Mouse (Mus musculus) embryonic facial prominence, embryonic 12.5 days (tissue): ENCODE data around the gene Sec63. TPM values are rescaled to one million over a fixed set of nuclear protein-coding genes. Genes with fewer than 3 reads are reported as not detected.

ENCODE experiments used
- ATAC-seq: fragments of 200-750 bp; cut with Nextera tagmentation; 2 replicates; pipeline ENCODE4 v1.8.0; 2017; ENCODE audit not compliant: insufficient number of reproducible peaks, insufficient read depth, low FRiP score, low TSS enrichment
- H3K27ac ChIP-seq: fragments of 300-500 bp; sonication (generic); 2 replicates; pipeline ENCODE4 v1.5.1; 2016; ENCODE audit warnings: mild to moderate bottlenecking
- H3K27me3 ChIP-seq: fragments of 300-500 bp; sonication (generic); 2 replicates; pipeline ENCODE4 v1.6.1; 2016; ENCODE audit warnings: mild to moderate bottlenecking, moderate library complexity
- H3K36me3 ChIP-seq: fragments of 300-500 bp; sonication (generic); 2 replicates; pipeline ENCODE4 v1.6.1; 2016; ENCODE audit warnings: mild to moderate bottlenecking
- H3K4me1 ChIP-seq: fragments of 300-500 bp; sonication (generic); 2 replicates; pipeline ENCODE4 v1.6.1; 2016
- H3K4me2 ChIP-seq: fragments of 300-500 bp; sonication (generic); replicated peaks from 2 replicates; pipeline ENCODE4 v1.6.1; 2016; ENCODE audit warnings: mild to moderate bottlenecking, moderate library complexity
- H3K4me3 ChIP-seq: fragments of 300-500 bp; sonication (generic); 2 replicates; pipeline ENCODE4 v1.5.1; 2016; ENCODE audit warnings: mild to moderate bottlenecking
- H3K9ac ChIP-seq: fragments of 300-500 bp; sonication (generic); 2 replicates; pipeline ENCODE4 v1.6.1; 2016; ENCODE audit warnings: mild to moderate bottlenecking, moderate library complexity
- H3K9me3 ChIP-seq: fragments of 300-500 bp; sonication (generic); 2 replicates; pipeline ENCODE4 v1.6.1; 2016; ENCODE audit warnings: mild to moderate bottlenecking, moderate library complexity
- WGBS: fragments of 180-500 bp; shearing (Covaris S2); methylation state at CpG from one replicate; pipeline ENCODE4 v1.1.7; 2016; 5-methylcytosine and 5-hydroxymethylcytosine counted together
- polyA plus RNA-seq: library from polyadenylated mRNA; unstranded; fragments of >200 nt; fragmentation: Nextera tagmentation; extraction: Ambion mirVana; gene quantifications from 2 replicates; pipeline ENCODE4 v1.2.1, GENCODE M21; 2016

The Sec63 gene
- polyA plus RNA-seq, 1 experiment from 2014 or later: 30.8 TPM

DNA sequence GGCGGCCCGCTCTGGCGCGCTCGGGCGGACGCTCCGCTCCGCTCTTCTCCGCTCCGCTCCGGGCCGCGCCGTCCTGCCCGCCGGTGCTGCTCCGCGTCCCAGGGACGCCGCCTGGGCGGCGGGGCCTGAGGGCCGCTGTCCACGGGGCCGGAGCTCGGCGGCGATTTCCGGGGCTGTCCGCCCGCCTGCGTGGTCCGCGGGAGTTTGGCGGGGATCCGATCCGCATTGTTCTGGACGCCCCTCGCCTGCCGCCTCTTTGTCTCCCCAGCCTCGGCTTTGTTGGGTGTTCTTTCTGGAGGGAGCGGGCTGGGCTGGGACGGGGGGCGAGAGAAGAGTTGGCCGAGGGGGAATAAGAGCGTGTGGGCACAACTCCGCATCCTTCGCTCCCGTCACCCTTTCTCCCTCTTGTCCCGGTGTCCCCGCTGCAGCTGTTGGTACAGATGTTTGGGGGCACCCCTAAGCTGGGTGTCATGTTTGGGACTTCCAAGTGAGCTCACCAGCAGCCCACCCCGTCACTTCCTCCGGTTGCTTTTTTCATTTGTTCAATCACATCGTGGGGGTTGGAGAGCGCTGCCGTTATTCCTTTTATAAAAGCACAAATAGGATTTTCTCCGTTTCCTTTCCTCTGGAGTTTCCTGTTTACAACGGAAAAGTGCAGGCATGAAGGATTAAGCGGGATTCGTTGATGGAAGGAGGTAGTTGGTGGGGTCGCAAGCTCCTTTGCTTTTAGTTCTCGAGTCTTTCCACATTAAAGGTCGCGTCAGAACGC, 789 bp downstream of the Sec63 start:
- Histone ChIP-seq H3K9ac (peak overlapping the region; percentile 95), H3K4me3 (peak overlapping the region; percentile 93), H3K27ac (peak overlapping the region; percentile 95), H3K27me3 (no peaks in the 10 kb centered on the region), H3K4me2 (peak overlapping the region; percentile 73), H3K4me1 (peaks cover 18% of the 10 kb centered on the region), H3K9me3 (no peaks in the 10 kb centered on the region), H3K36me3 (no peaks in the 10 kb centered on the region)
- ATAC-seq: peak; percentile 78
- WGBS: 1% methylated on average over 66 of the region's 66 CpGs

DNA sequence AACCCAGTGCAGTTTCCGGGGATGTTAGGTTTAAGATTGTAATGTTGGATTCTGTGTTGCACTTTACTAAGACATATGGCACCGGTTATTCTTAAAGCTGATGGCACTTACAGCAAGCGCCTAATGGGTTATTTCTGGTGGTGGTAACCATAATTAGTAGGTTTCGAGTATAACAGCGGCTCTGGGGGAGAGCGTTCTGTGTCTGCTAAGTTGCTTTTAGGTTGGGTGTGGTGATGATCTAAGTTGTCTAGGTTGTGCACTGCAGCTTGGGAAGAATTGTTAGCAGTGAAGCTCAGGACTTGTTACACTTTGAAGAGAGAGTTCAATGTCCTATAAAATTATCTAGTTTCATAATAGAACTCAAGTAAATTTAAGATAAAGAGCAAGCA, 1.4 kb downstream of the Sec63 start:
- peak overlapping the region; percentile 95 for H3K27ac ChIP-seq
- H3K27me3 ChIP-seq: no peaks in the 10 kb centered on the region
- H3K36me3 ChIP-seq: no peaks in the 10 kb centered on the region
- peaks cover 18% of the 10 kb centered on the region for H3K4me1 ChIP-seq
- H3K9me3 ChIP-seq: no peaks in the 10 kb centered on the region
- peak overlapping the region; percentile 73 for H3K4me2 ChIP-seq
- H3K9ac ChIP-seq: peak overlapping the region; percentile 95
- 1% methylated on average over 6 of the region's 6 CpGs for WGBS
- peak overlapping the region; percentile 93 for H3K4me3 ChIP-seq
- no peak for ATAC-seq

DNA sequence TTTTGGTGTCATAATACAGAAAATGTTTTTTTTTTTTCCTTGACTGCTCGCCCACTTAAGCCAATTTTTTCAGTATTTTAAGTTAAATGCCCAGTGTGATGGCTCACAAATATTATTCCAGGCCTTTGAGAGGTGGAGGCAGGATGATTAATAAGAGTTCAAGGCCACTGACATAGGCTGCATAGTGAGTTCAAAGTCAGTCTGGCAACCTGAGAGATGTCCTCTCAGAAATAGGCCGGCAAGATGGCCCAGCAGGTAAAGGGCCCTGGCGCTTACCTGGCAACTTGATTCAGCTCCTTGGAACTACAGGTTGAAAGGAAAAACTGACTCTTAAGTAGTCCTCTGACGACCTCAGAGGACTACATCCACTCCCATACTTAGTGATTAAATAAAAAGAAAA, 1.9 kb downstream of the Sec63 start:
- WGBS: 46% methylated on average over 4 of the region's 4 CpGs
- peak overlapping the region; percentile 93 for H3K4me3 ChIP-seq
- H3K9me3 ChIP-seq: no peaks in the 10 kb centered on the region
- H3K9ac ChIP-seq: no peak overlapping the region
- no peaks in the 10 kb centered on the region for H3K36me3 ChIP-seq
- H3K4me1 ChIP-seq: peaks cover 18% of the 10 kb centered on the region
- peak overlapping the region; percentile 73 for H3K4me2 ChIP-seq
- H3K27ac ChIP-seq: no peak overlapping the region
- no peak for ATAC-seq
- H3K27me3 ChIP-seq: no peaks in the 10 kb centered on the region

DNA sequence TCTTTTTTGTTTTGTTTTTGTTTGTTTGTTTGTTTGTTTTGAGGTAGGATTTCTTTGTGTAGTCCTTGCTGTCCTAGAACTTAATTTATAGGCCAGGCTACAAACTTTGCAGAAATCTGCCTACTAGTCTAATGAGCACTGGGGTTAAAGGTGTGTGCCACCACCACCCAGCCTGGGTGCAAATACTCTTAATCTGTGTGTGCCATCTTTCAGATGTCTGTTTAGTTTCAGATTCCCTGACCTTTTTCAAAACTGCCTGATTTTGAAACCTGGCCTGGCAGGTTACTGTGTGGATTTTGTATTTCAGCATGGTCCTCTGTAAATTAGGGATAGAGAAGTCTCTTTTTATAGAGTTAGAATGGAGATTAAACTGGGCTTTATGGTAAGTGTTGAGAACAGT, 4.0 kb downstream of the Sec63 start:
- no peak for ATAC-seq
- H3K4me1 ChIP-seq: peaks cover 18% of the 10 kb centered on the region
- no peak overlapping the region for H3K4me3 ChIP-seq

DNA sequence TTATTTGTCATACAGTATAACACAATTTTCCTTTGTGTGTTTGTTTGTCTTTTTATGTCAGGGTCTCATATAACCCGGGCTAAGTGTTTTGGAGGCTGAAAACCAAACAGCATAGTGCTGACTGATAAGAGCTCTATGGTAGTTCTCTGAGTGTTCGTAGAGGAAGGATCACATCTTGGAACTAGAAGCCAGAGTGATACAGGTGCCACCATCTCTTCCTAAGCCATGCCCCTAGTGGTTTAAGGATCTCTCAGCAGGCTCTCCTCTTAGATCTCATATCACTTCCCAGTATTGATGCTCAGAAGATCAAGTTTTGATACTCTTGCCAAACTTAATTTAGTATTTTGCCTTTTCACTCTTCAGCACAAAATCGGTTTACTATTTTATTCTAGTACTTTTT, 14.2 kb downstream of the Sec63 start:
- Histone ChIP-seq H3K4me2 (no peak overlapping the region), H3K4me3 (no peak overlapping the region), H3K27ac (no peak overlapping the region), H3K4me1 (no peaks in the 10 kb centered on the region), H3K9ac (no peak overlapping the region), H3K9me3 (no peaks in the 10 kb centered on the region), H3K27me3 (no peaks in the 10 kb centered on the region), H3K36me3 (no peaks in the 10 kb centered on the region)
- ATAC-seq: no peak
- WGBS: 90% methylated on average over 3 of the region's 3 CpGs

More for the DNA sequence above, 4.0 kb downstream of the Sec63 start:
- no peak overlapping the region for H3K27ac ChIP-seq
- H3K9ac ChIP-seq: no peak overlapping the region
- H3K9me3 ChIP-seq: no peaks in the 10 kb centered on the region
- no peak overlapping the region for H3K4me2 ChIP-seq
- no peaks in the 10 kb centered on the region for H3K36me3 ChIP-seq
- no peaks in the 10 kb centered on the region for H3K27me3 ChIP-seq

DNA sequence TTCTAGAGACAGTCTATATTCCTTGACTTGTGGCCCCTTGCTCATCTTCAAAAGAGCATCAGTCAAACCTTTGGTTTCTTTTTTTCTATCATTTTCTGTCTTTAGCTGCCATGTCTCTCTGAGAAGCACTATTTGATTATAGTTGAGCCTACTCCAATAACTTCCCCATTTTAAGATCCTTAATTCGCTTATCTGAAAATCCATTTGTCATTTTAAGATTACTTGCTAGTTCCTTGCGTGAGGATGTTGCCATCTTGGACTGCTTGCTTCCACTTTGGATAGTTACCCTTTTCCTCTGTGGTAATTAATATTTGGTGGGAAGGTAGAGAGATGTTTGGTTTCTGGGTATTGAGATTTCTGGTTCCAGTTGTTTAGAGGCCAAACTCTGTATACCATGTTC, 19.5 kb downstream of the Sec63 start:
- Histone ChIP-seq H3K4me1 (no peaks in the 10 kb centered on the region), H3K9ac (no peak overlapping the region), H3K9me3 (no peaks in the 10 kb centered on the region), H3K4me2 (no peak overlapping the region), H3K27ac (no peak overlapping the region), H3K27me3 (no peaks in the 10 kb centered on the region), H3K36me3 (peaks cover 3% of the 10 kb centered on the region; the same call in 1 of the 2 replicates), H3K4me3 (no peak overlapping the region)
- no peak for ATAC-seq
- 89% methylated on average over 2 of the region's 2 CpGs for WGBS

DNA sequence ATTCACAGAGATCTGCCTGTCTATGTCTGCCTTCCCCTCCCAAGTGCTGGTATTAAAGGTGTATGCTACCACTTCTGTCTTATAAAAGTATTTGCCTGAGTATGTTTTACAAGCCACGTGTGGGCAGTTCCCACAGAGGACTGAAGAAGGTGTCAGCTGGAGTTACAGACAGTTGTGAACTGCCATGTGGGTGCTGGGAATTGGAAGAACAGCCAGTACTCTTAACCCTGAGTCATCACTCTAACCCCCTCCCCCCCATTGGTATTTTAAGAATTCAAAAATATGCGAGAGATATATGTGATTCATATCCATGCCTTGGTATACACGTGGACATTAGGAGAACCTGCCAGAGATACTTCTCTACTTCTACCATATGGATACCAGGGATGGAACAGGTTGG, 20.4 kb downstream of the Sec63 start:
- ATAC-seq: no peak
- no peaks in the 10 kb centered on the region for H3K4me1 ChIP-seq
- no peaks in the 10 kb centered on the region for H3K9me3 ChIP-seq
- H3K9ac ChIP-seq: no peak overlapping the region
- no peaks in the 10 kb centered on the region for H3K27me3 ChIP-seq
- no peak overlapping the region for H3K4me3 ChIP-seq
- peaks cover 6% of the 10 kb centered on the region for H3K36me3 ChIP-seq
- WGBS: 72% methylated on average over 3 of the region's 3 CpGs
- H3K27ac ChIP-seq: no peak overlapping the region
- H3K4me2 ChIP-seq: no peak overlapping the region

DNA sequence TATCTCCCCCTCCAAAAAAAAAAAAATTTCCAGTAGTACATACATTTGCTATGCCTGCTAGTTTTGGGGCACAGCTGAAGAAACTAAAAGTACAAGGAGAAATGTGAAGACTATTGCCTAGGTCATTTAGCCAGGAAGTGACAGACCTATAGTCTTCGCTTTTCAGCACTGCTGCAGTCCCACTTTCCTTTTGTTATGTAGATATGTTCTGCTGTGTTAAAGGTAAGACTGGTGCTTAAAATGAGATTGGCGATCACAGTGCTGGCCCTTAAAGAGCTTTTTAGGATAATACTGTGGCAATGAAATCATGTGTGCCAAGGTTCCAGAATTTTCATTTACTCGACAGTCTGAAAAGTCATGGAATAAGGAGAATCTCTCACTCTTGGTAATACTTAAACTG, 39.6 kb downstream of the Sec63 start:
- 89% methylated on average over 3 of the region's 3 CpGs for WGBS
- peaks cover 33% of the 10 kb centered on the region for H3K36me3 ChIP-seq
- no peak overlapping the region for H3K27ac ChIP-seq
- no peaks in the 10 kb centered on the region for H3K9me3 ChIP-seq
- no peaks in the 10 kb centered on the region for H3K27me3 ChIP-seq
- H3K9ac ChIP-seq: no peak overlapping the region
- H3K4me2 ChIP-seq: no peak overlapping the region
- no peaks in the 10 kb centered on the region for H3K4me1 ChIP-seq
- H3K4me3 ChIP-seq: no peak overlapping the region
- ATAC-seq: no peak

DNA sequence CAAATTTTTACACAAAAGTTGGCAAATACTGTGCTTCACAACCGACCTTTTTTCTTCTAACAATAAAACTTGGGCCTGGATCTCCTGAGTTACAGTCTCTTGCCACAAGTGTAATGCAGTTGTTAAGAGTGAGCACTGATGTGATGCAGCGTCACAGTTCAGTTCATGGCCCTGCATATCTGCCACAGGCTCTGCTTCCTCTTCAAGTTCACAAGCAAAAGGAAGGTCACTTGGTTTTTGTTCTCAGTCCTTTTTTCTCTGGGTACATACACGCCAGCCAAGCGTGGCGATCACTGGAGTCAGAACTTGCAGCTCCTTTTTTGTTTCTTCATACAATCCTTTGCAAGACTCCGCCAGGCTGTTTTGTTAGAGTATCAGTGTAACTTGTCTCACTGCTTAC, 64.6 kb downstream of the Sec63 start:
- H3K27me3 ChIP-seq: no peaks in the 10 kb centered on the region
- H3K36me3 ChIP-seq: peaks cover 66% of the 10 kb centered on the region
- no peaks in the 10 kb centered on the region for H3K9me3 ChIP-seq
- H3K4me2 ChIP-seq: no peak overlapping the region
- H3K4me1 ChIP-seq: no peaks in the 10 kb centered on the region
- H3K9ac ChIP-seq: no peak overlapping the region
- no peak overlapping the region for H3K4me3 ChIP-seq
- no peak overlapping the region for H3K27ac ChIP-seq
- ATAC-seq: no peak
- 87% methylated on average over 6 of the region's 6 CpGs for WGBS

DNA sequence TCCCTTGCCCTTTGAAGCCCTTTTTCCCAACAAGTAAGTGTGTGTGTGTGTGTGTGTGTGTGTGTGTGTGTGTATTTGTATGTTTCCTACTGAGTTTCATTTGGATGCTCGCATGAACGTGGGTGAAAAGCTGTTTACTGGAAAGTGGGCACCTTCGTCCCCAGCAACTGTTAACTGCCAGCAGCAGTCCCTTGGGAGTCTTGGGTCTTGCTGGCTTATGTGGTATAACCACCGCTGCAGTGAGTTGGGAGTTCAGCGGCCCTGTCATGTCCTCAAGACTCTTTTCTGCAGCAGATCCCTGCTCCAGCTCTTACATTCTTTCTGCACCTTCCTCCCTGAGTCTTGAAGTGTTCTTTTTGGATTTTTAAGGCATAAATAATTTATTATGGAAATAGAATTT, 65.9 kb downstream of the Sec63 start:
- no peaks in the 10 kb centered on the region for H3K4me1 ChIP-seq
- H3K9me3 ChIP-seq: no peaks in the 10 kb centered on the region
- 83% methylated on average over 5 of the region's 5 CpGs for WGBS
- no peak overlapping the region for H3K4me2 ChIP-seq
- H3K27me3 ChIP-seq: no peaks in the 10 kb centered on the region
- no peak for ATAC-seq
- H3K4me3 ChIP-seq: no peak overlapping the region
- peaks cover 64% of the 10 kb centered on the region for H3K36me3 ChIP-seq
- H3K9ac ChIP-seq: no peak overlapping the region
- H3K27ac ChIP-seq: no peak overlapping the region

DNA sequence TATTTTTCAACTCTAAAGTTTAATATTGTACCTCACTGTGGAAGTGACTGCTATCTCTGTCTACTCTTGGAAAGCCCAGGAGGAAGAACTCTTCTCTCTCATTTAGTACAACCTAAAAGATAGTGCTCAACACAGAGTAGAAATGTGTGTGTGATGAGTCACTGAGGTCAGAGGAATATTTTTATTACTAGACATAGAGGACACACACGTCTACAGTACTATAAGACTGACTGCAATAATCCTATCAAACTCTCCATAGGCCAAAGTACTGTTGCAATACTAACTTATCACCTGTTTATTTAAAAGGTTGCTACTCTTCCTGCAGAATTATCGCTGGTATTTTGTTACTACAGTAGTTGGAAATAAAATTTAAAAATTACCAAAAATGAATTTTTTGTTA, 68.7 kb downstream of the Sec63 start:
- no peak overlapping the region for H3K4me2 ChIP-seq
- 86% methylated on average over 2 of the region's 2 CpGs for WGBS

DNA sequence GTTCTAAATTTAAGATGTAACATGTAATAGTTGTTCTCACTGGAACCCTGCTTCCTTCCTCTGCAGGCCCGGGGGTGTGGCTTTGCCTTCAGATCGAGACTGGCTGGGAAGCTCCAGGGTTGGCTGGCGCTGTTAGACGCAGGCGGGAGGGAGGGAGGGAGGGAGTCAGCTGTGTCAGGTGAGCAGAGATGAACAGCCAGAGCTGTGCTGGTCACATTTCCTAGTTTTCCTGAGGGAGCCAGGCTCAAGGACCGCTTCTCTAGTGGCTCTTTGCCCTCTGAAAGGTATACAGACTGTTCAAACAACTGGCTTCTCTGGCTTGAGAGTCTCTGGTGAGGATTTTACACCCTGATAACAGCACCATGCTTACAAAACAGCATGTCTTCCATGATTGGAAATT, 69.1 kb downstream of the Sec63 start:
- no peaks in the 10 kb centered on the region for H3K27me3 ChIP-seq
- no peak overlapping the region for H3K9ac ChIP-seq
- WGBS: 61% methylated on average over 6 of the region's 6 CpGs
- H3K27ac ChIP-seq: no peak overlapping the region
- peaks cover 56% of the 10 kb centered on the region for H3K36me3 ChIP-seq
- no peak overlapping the region for H3K4me3 ChIP-seq
- H3K9me3 ChIP-seq: no peaks in the 10 kb centered on the region
- ATAC-seq: no peak
- no peak overlapping the region for H3K4me2 ChIP-seq
- H3K4me1 ChIP-seq: no peaks in the 10 kb centered on the region

More for the DNA sequence above, 68.7 kb downstream of the Sec63 start:
- ATAC-seq: no peak
- Histone ChIP-seq H3K36me3 (peaks cover 60% of the 10 kb centered on the region), H3K4me3 (no peak overlapping the region), H3K27me3 (no peaks in the 10 kb centered on the region), H3K9ac (no peak overlapping the region), H3K4me1 (no peaks in the 10 kb centered on the region), H3K27ac (no peak overlapping the region), H3K9me3 (no peaks in the 10 kb centered on the region)
